ENCODE assay signal across 8 mouse cellular contexts in genomic region chr6:83453706-83454105, GRCm38 (mm10). TPM values are rescaled to one million over a fixed set of nuclear protein-coding genes. Genes with fewer than 3 reads are reported as not detected.
DNase-seq lines count a peak whose midpoint lies in the region; ATAC-seq and TF ChIP-seq lines count a peak whose summit lies in the region.

No protein-coding gene starts in this region.

- peak overlapping the region; percentile 17; the same call in 1 of the 2 replicates for H3K9ac ChIP-seq in lung, embryonic 14.5 days
- H3K9ac ChIP-seq in limb, embryonic 12.5 days (replicated peaks): peak overlapping the region; percentile 48; the same call in 1 of the 2 replicates
- H3K9ac ChIP-seq in neural tube, embryonic 14.5 days (replicated peaks; ENCODE audit: low read depth, low read length): peak overlapping the region; percentile 50

- no peak for ATAC-seq in lung, embryonic 14.5 days (ENCODE audit: insufficient read depth)
- no peak for ATAC-seq in limb, embryonic 12.5 days (ENCODE audit: insufficient number of reproducible peaks, insufficient read depth, low FRiP score, low TSS enrichment, low read depth)
- no peak for ATAC-seq in neural tube, embryonic 14.5 days (ENCODE audit: low read depth)

- peaks cover 23% of the 10 kb centered on the region for H3K36me3 ChIP-seq in lung, embryonic 14.5 days (ENCODE audit: insufficient read depth)
- H3K36me3 ChIP-seq in forebrain, embryonic 10.5 days (replicated peaks): peaks cover 60% of the 10 kb centered on the region
- peaks cover 38% of the 10 kb centered on the region for H3K36me3 ChIP-seq in limb, embryonic 12.5 days
- H3K36me3 ChIP-seq in neural tube, embryonic 14.5 days (ENCODE audit: control insufficient read depth, insufficient read depth, low read length): no peaks in the 10 kb centered on the region; the same call in 1 of the 2 replicates

- intact Hi-C loops in gastrocnemius, postnatal 36 days (cut with DNase I): no loop called here

- H3K4me2 ChIP-seq in lung, embryonic 14.5 days: peak overlapping the region; percentile 76
- peak overlapping the region; percentile 92 for H3K4me2 ChIP-seq in limb, embryonic 12.5 days
- peak overlapping the region; percentile 63 for H3K4me2 ChIP-seq in neural tube, embryonic 14.5 days (ENCODE audit: low read depth, low read length)

- H3K4me3 ChIP-seq in lung, embryonic 14.5 days (ENCODE audit: low read depth, low read length): peak overlapping the region; percentile 81
- H3K4me3 ChIP-seq in forebrain, embryonic 10.5 days: peak overlapping the region; percentile 90
- peak overlapping the region; percentile 88 for H3K4me3 ChIP-seq in limb, embryonic 12.5 days (replicated peaks)
- H3K4me3 ChIP-seq in neural tube, embryonic 14.5 days (ENCODE audit: low read depth, low read length): peak overlapping the region; percentile 71

- peak; percentile 71 for DNase-seq in lung, embryonic 14.5 days
- DNase-seq in lung, postnatal 25 days (ENCODE audit: low spot score): no peak
- no peak for DNase-seq in forebrain, embryonic 10.5 days (ENCODE audit: extremely low spot score, low spot score)
- DNase-seq in urinary bladder, adult 18-20 months (ENCODE audit: low spot score in 2 of 2): no peak
- DNase-seq in gastrocnemius, postnatal 36 days: no peak
- DNase-seq in urinary bladder, postnatal 36 days (ENCODE audit: low spot score in 2 of 2): no peak

- no peaks in the 10 kb centered on the region for H3K9me3 ChIP-seq in lung, embryonic 14.5 days (ENCODE audit: low read depth, low read length)
- no peaks in the 10 kb centered on the region for H3K9me3 ChIP-seq in forebrain, embryonic 10.5 days
- H3K9me3 ChIP-seq in limb, embryonic 12.5 days: no peaks in the 10 kb centered on the region
- no peaks in the 10 kb centered on the region for H3K9me3 ChIP-seq in neural tube, embryonic 14.5 days (ENCODE audit: control insufficient read depth, low read length)

- no peak overlapping the region for H3K27ac ChIP-seq in lung, embryonic 14.5 days (ENCODE audit: low read depth)
- peak overlapping the region; percentile 100 for H3K27ac ChIP-seq in forebrain, embryonic 10.5 days
- peak overlapping the region; percentile 29; the same call in 1 of the 2 replicates for H3K27ac ChIP-seq in limb, embryonic 12.5 days
- no peak overlapping the region for H3K27ac ChIP-seq in neural tube, embryonic 14.5 days (ENCODE audit: low read depth, low read length)

- H3K4me1 ChIP-seq in lung, embryonic 14.5 days (ENCODE audit: insufficient read depth): peaks cover 42% of the 10 kb centered on the region
- H3K4me1 ChIP-seq in forebrain, embryonic 10.5 days: peaks cover 96% of the 10 kb centered on the region
- H3K4me1 ChIP-seq in limb, embryonic 12.5 days (replicated peaks): peaks cover 75% of the 10 kb centered on the region
- peaks cover 53% of the 10 kb centered on the region for H3K4me1 ChIP-seq in neural tube, embryonic 14.5 days (ENCODE audit: control insufficient read depth, insufficient read depth, low read length)

- no peaks in the 10 kb centered on the region for H3K27me3 ChIP-seq in lung, embryonic 14.5 days (ENCODE audit: insufficient read depth, low read length)
- H3K27me3 ChIP-seq in forebrain, embryonic 10.5 days (ENCODE audit: poor library complexity, severe bottlenecking): peaks cover 7% of the 10 kb centered on the region; the same call in 1 of the 2 replicates
- no peaks in the 10 kb centered on the region for H3K27me3 ChIP-seq in limb, embryonic 12.5 days
- no peaks in the 10 kb centered on the region for H3K27me3 ChIP-seq in neural tube, embryonic 14.5 days (ENCODE audit: control insufficient read depth, insufficient read depth, low read length)

- 29% methylated on average over 11 of the region's 11 CpGs for WGBS in lung, embryonic 14.5 days
- 60% methylated on average over 11 of the region's 11 CpGs for WGBS in forebrain, embryonic 10.5 days
- WGBS in limb, embryonic 12.5 days: 33% methylated on average over 11 of the region's 11 CpGs
- 28% methylated on average over 11 of the region's 11 CpGs for WGBS in neural tube, embryonic 14.5 days

- no peak for TF ChIP-seq CTCF in lung, embryonic 14.5 days (IDR thresholded peaks at IDR 0.05; ENCODE audit: low read depth)

RNA-seq across cellular contexts. Expression of gene Tet3, which starts 5.2 kb away (rescaled TPM):
- 34.4 and 36.9 TPM in 2 replicates for polyA plus RNA-seq in lung, embryonic 14.5 days (2014; fragmentation: Nextera tagmentation; extraction: Ambion mirVana)
- polyA plus RNA-seq in forebrain, embryonic 10.5 days (2016; fragmentation: Nextera tagmentation; extraction: Ambion mirVana): 37.3 and 38.3 TPM in 2 replicates
- polyA plus RNA-seq in limb, embryonic 12.5 days (2016; fragmentation: Nextera tagmentation; extraction: Ambion mirVana): 36.0 and 38.6 TPM in 2 replicates
- 47.7 and 67.0 TPM in 2 replicates for polyA plus RNA-seq in neural tube, embryonic 14.5 days (2014; fragmentation: Nextera tagmentation; extraction: Ambion mirVana)
- 10 to 100 TPM; 21.1 to 23.7 TPM for total RNA-seq in gastrocnemius, postnatal 36 days (2021)

RNA-seq across cellular contexts. Expression of gene Dguok, which starts 53.1 kb away (rescaled TPM):
- 69.7 and 71.1 TPM in 2 replicates for polyA plus RNA-seq in lung, embryonic 14.5 days (2014; fragmentation: Nextera tagmentation; extraction: Ambion mirVana)
- 62.3 and 63.6 TPM in 2 replicates for polyA plus RNA-seq in forebrain, embryonic 10.5 days (2016; fragmentation: Nextera tagmentation; extraction: Ambion mirVana)
- 77.8 and 82.5 TPM in 2 replicates for polyA plus RNA-seq in limb, embryonic 12.5 days (2016; fragmentation: Nextera tagmentation; extraction: Ambion mirVana)
- polyA plus RNA-seq in neural tube, embryonic 14.5 days (2014; fragmentation: Nextera tagmentation; extraction: Ambion mirVana): 76.5 and 80.2 TPM in 2 replicates
- total RNA-seq in gastrocnemius, postnatal 36 days (2021): 10 to 100 TPM; 14.8 to 17.8 TPM

Comparison
In these comparisons a context has a peak if more than half of its experiments do, and no peak if none do; other contexts are left out.
1. H3K27ac ChIP-seq: peak in forebrain, embryonic 10.5 days (single experiment) and limb, embryonic 12.5 days (single experiment); none in lung, embryonic 14.5 days (single experiment) and neural tube, embryonic 14.5 days (single experiment).
2. Peak in every context shown above with its lines, with median percentiles within 50 percentile points of each other: H3K4me2 ChIP-seq, H3K4me3 ChIP-seq and H3K9ac ChIP-seq.